Mouse (Mus musculus) bone marrow, adult 2 months (tissue): ENCODE results near the gene Wipi1.

ENCODE experiments used
- CTCF ChIP-seq: fragments of 200-500 bp; IDR thresholded peaks from 2 replicates; pipeline ENCODE4 v1.5.1; 2011; ENCODE audit warnings: low read length, control low read depth; ENCODE audit not compliant: control insufficient read depth, insufficient read depth
- POLR2A ChIP-seq: fragments of 200-500 bp; IDR thresholded peaks from 2 replicates; pipeline ENCODE4 v1.6.1; 2011; ENCODE audit warnings: low read depth, mild to moderate bottlenecking, control low read depth, low read length, borderline replicate concordance; ENCODE audit not compliant: control insufficient read depth

DNA sequence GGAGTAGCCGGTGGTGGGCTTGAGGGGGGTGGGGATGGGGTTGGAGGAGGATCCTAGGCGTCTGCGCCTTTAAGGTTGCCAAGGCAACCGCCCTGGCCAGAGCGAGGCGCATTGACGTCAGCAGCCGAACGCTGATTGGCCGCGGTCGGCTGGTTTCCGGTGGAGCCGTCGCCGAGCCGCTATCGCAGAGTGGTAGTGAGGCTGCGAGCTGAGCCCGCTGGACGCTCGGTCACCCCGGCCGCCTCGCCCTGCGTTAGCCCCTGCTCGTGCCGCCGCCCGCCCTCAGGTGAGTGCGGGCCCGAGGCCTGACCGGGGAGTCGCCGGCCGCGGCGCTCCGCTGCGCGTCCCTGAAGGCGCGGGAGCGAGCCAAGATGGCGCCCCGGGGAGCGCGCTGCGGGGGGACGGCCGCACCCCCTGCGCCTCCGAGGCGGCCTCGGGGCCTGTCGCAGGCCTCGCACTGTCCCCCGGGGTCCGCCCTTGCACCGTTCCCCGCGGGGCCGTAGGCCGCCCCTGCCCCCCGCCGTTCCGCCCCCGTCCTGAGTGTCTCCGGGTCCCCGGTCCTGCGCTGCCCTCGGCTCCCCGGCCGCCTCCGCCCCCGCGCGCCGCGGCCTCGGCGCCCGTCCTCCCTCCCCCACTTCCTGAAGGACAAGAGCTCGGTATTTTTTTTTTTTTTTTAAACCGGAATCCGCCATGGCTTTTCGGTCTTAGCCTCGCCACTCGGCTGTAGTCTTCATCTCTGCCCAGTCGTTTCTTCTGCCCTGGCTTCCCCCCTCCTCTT, 39.2 kb upstream of the Wipi1 start:
- TF ChIP-seq CTCF (no peak), POLR2A (peak; percentile 93)
